In the genomic region with DNA sequence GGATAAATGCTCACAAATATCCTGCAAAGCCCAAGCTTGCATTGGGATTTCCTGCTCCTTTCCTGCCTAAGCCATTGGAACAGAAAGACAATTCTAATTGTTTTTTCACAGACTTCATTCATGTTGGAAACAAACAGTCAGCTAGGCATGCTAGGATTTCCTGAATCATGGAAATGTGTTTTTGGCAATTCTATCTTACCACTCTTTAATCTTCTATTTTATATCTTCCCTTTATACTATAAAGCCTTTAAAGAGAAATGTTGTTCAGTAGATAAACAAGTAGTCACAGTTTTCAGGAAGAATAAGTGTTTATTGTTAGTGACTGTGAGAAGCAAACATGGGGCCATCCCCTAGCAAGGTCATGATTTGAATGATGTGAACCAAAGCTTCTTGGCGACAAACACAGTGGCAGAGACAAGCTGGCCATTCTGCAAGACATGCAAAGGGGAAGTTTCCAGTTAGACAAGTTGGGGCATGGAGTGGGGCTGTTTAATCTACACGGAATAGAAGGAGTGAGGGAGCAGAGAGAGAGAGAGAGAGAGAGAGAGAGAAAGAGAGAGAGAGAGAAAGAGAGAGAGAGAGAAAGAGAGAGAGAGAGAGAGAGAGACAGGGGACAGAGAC, we compare ENCODE assay signal across 35 mouse cellular contexts.
"Had no signal": no experiment of that assay in that cellular context is flagged by ENCODE, and none has a peak within 500 bp of the region (broad histone marks: within the 10 kb centered on the region; RNA-seq: fewer than 3 reads in every experiment).

No protein-coding gene starts in this region.

- H3K4me2 ChIP-seq: heart, embryonic 11.5 days; heart, embryonic 12.5 days; heart, embryonic 13.5 days; heart, embryonic 15.5 days; hindbrain, embryonic 12.5 days; hindbrain, embryonic 13.5 days; hindbrain, embryonic 14.5 days; hindbrain, embryonic 15.5 days; intestine, embryonic 15.5 days; kidney, embryonic 15.5 days had no signal

- ATAC-seq: hindbrain, embryonic 16.5 days; hindbrain, postnatal 0 days; inflammation-experienced regulatory T-cells, adult 6 months; intestine, embryonic 15.5 days; intestine, embryonic 16.5 days; intestine, postnatal 0 days had no signal

- DNase-seq: heart, postnatal 10 days; heart, postnatal 14 days; heart, postnatal 36 days; heart, postnatal 4 days; kidney, adult 11 months; kidney, adult 18-20 months; kidney, adult 2 months; kidney, adult 8-10 months; kidney, adult 9 months; kidney, postnatal 10 days; kidney, postnatal 14 days; kidney, postnatal 25 days; kidney, postnatal 36 days; kidney, postnatal 4 days; layer of hippocampus, adult 9-11 months; layer of hippocampus, postnatal 36 days had no signal

- H3K9me3 ChIP-seq: heart, embryonic 10.5 days; heart, embryonic 12.5 days; heart, embryonic 13.5 days; heart, embryonic 15.5 days; hindbrain, embryonic 10.5 days; hindbrain, embryonic 12.5 days; hindbrain, embryonic 13.5 days; hindbrain, embryonic 15.5 days; intestine, embryonic 15.5 days; kidney, embryonic 15.5 days had no signal

- H3K27me3 ChIP-seq: heart, embryonic 12.5 days; heart, embryonic 13.5 days; heart, embryonic 15.5 days; hindbrain, embryonic 12.5 days; hindbrain, embryonic 13.5 days; hindbrain, embryonic 15.5 days; intestine, embryonic 15.5 days; kidney, embryonic 15.5 days had no signal

- H3K36me3 ChIP-seq: heart, embryonic 10.5 days; heart, embryonic 12.5 days; heart, embryonic 13.5 days; heart, embryonic 15.5 days; hindbrain, embryonic 10.5 days; hindbrain, embryonic 12.5 days; hindbrain, embryonic 13.5 days; hindbrain, embryonic 15.5 days; intestine, embryonic 15.5 days; kidney, embryonic 15.5 days had no signal

- H3K4me3 ChIP-seq: heart, embryonic 10.5 days; heart, embryonic 12.5 days; heart, embryonic 13.5 days; heart, embryonic 15.5 days; hindbrain, embryonic 10.5 days; hindbrain, embryonic 12.5 days; hindbrain, embryonic 13.5 days; hindbrain, embryonic 15.5 days; intestine, embryonic 15.5 days; kidney, embryonic 15.5 days; layer of hippocampus, adult 2 months had no signal

- H3K4me1 ChIP-seq: heart, embryonic 10.5 days; heart, embryonic 12.5 days; heart, embryonic 13.5 days; heart, embryonic 15.5 days; hindbrain, embryonic 12.5 days; hindbrain, embryonic 13.5 days; hindbrain, embryonic 15.5 days; intestine, embryonic 15.5 days; kidney, embryonic 15.5 days had no signal

- H3K9ac ChIP-seq: heart, embryonic 12.5 days; heart, embryonic 13.5 days; heart, embryonic 15.5 days; hindbrain, embryonic 12.5 days; hindbrain, embryonic 13.5 days; hindbrain, embryonic 14.5 days; hindbrain, embryonic 15.5 days; intestine, embryonic 15.5 days; kidney, embryonic 15.5 days had no signal

- H3K27ac ChIP-seq: heart, embryonic 10.5 days; hindbrain, embryonic 10.5 days; hindbrain, embryonic 12.5 days; hindbrain, embryonic 13.5 days; hindbrain, embryonic 14.5 days; hindbrain, embryonic 15.5 days; hindbrain, postnatal 0 days; intestine, embryonic 15.5 days; kidney, embryonic 15.5 days; kidney, postnatal 0 days; layer of hippocampus, adult 2 months had no signal
